Mouse (Mus musculus) testis, adult 2 months (tissue): ENCODE measurements around the gene Egf.

Experiments used
- CTCF ChIP-seq: fragments of 200-500 bp; IDR thresholded peaks from 2 replicates; pipeline ENCODE4 v1.5.1; 2012; ENCODE audit warnings: low read depth, mild to moderate bottlenecking, inconsistent platforms, low read length, moderate library complexity; ENCODE audit not compliant: control insufficient read depth, insufficient read depth, insufficient replicate concordance
- POLR2A ChIP-seq: fragments of 200-500 bp; IDR thresholded peaks from 2 replicates; pipeline ENCODE4 v1.6.1; 2012; ENCODE audit warnings: low read depth, mild to moderate bottlenecking, inconsistent platforms, low read length, moderate library complexity; ENCODE audit not compliant: control insufficient read depth

- TF ChIP-seq POLR2A, result no peak
- TF ChIP-seq CTCF, result no peak
Observed at GRCm38 (mm10) chr3:129641621-129642020, 113.5 kb downstream of the Egf start.
